Mouse (Mus musculus): ENCODE data around the gene Olfr828. TPM values are rescaled to one million over a fixed set of nuclear protein-coding genes. Genes with fewer than 3 reads are reported as not detected.

Olfr828 gene
- polyA plus RNA-seq (2011; ENCODE audit: insufficient read depth, insufficient read length, low replicate concordance, missing spikeins) = not detected in 2 replicates

- H3K27ac ChIP-seq (ENCODE audit: control insufficient read depth, insufficient read depth, low read depth, low read length, poor library complexity) = no peak within 1 kb of the TSS
- TF ChIP-seq CTCF (IDR thresholded peaks at IDR 0.05; ENCODE audit: control insufficient read depth, insufficient read depth, low read length) (no peak), POLR2A (IDR thresholded peaks at IDR 0.05; ENCODE audit: borderline replicate concordance, control insufficient read depth, low read depth, low read length) (no peak)
- H3K4me3 ChIP-seq (replicated peaks; ENCODE audit: control insufficient read depth, low read depth, low read length) = no peak within 1 kb of the TSS
- H3K4me1 ChIP-seq (ENCODE audit: control insufficient read depth, insufficient read depth, low read length) = no peaks in the 10 kb centered on the region
Observed at GRCm38 (mm10) chr9:18819426-18819825, at the start of gene Olfr828. TSS of gene Olfr828 (minus strand) at chr9:18819526.

DNA sequence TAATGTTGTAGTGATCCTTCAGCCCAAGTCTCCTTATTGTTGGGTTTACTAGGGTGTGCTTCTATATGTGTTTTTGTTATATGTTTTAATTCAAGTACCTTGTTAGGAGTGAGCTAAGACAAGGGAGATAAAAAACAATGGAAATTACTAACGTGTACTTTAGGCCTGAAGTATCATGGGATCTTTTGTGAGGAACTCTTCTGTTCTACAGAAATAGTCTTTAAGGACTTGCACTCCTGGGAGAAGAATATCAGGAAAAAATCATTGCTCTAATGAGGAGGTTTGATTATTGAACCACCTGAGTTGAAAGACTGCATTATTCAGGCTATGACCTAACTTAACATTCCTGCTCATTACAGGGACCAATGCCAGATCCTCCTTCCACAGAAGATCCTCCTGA, 35.3 kb upstream of the Olfr828 start, which contains the start of gene Olfr829:
Olfr829 (plus strand) TSS at position 301 of the 400 bp plus-strand sequence.
- Histone ChIP-seq H3K4me1 (ENCODE audit: control insufficient read depth, insufficient read depth, low read length) (no peaks in the 10 kb centered on the region), H3K4me3 (replicated peaks; ENCODE audit: control insufficient read depth, low read depth, low read length) (no peak within 1 kb of the TSS), H3K27ac (ENCODE audit: control insufficient read depth, insufficient read depth, low read depth, low read length, poor library complexity) (no peak within 1 kb of the TSS)
- 44% methylated on average over 1 of the region's 1 CpGs for WGBS
- TF ChIP-seq CTCF (IDR thresholded peaks at IDR 0.05; ENCODE audit: control insufficient read depth, insufficient read depth, low read length) (no peak), POLR2A (IDR thresholded peaks at IDR 0.05; ENCODE audit: borderline replicate concordance, control insufficient read depth, low read depth, low read length) (no peak)

GRCm38 (mm10) chr9:18785316-18785715, 34.0 kb downstream of the Olfr828 start:
- Histone ChIP-seq H3K27ac (ENCODE audit: control insufficient read depth, insufficient read depth, low read depth, low read length, poor library complexity) (no peak overlapping the region), H3K4me1 (ENCODE audit: control insufficient read depth, insufficient read depth, low read length) (no peaks in the 10 kb centered on the region), H3K4me3 (replicated peaks; ENCODE audit: control insufficient read depth, low read depth, low read length) (no peak overlapping the region)
- WGBS = 65% methylated on average over 7 of the region's 7 CpGs
- TF ChIP-seq POLR2A (IDR thresholded peaks at IDR 0.05; ENCODE audit: borderline replicate concordance, control insufficient read depth, low read depth, low read length) = no peak
- no peak for TF ChIP-seq CTCF (IDR thresholded peaks at IDR 0.05; ENCODE audit: control insufficient read depth, insufficient read depth, low read length)

DNA sequence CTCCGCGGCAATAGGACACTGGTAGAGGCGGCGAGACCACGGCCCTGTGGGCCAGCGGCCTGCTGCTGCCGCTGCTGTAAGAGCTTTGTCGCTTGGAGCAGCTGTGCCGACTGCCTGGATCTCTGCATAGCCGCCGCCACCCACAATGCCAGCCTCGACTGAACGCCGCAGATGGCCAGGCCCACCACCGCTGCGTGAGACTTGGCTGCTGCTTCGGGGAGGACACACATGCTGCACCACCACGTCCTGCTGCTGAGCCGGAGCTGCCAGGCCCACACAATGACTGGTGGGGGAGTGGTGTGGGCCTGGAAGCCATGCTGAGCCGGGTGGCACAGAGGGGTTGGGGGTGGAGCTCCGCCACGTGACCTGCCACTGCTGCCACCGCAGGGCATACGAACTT, 39.9 kb downstream of the Olfr828 start:
- Histone ChIP-seq H3K4me1 (ENCODE audit: control insufficient read depth, insufficient read depth, low read length) (no peaks in the 10 kb centered on the region), H3K27ac (ENCODE audit: control insufficient read depth, insufficient read depth, low read depth, low read length, poor library complexity) (no peak overlapping the region), H3K4me3 (replicated peaks; ENCODE audit: control insufficient read depth, low read depth, low read length) (no peak overlapping the region)
- 71% methylated on average over 24 of the region's 24 CpGs for WGBS
- TF ChIP-seq CTCF (IDR thresholded peaks at IDR 0.05; ENCODE audit: control insufficient read depth, insufficient read depth, low read length) (no peak), POLR2A (IDR thresholded peaks at IDR 0.05; ENCODE audit: borderline replicate concordance, control insufficient read depth, low read depth, low read length) (no peak)

- H3K4me3 ChIP-seq (replicated peaks; ENCODE audit: control insufficient read depth, low read depth, low read length) = no peak overlapping the region
- TF ChIP-seq CTCF (IDR thresholded peaks at IDR 0.05; ENCODE audit: control insufficient read depth, insufficient read depth, low read length) (no peak), POLR2A (IDR thresholded peaks at IDR 0.05; ENCODE audit: borderline replicate concordance, control insufficient read depth, low read depth, low read length) (no peak)
- H3K27ac ChIP-seq (ENCODE audit: control insufficient read depth, insufficient read depth, low read depth, low read length, poor library complexity) = no peak overlapping the region
- no peaks in the 10 kb centered on the region for H3K4me1 ChIP-seq (ENCODE audit: control insufficient read depth, insufficient read depth, low read length)
- 60% methylated on average over 1 of the region's 1 CpGs for WGBS
Observed at GRCm38 (mm10) chr9:18778981-18779380, 40.3 kb downstream of the Olfr828 start.

Other genes starting within 250 kb of the Olfr828 start
- not detected in 2 replicates for gene Muc16, start 145.0 kb downstream of the Olfr828 start, polyA plus RNA-seq (2011; ENCODE audit: insufficient read depth, insufficient read length, low replicate concordance, missing spikeins)
- 0.57 TPM in 1 of 2 replicates, not detected in the other for gene Olfr24, start 55.5 kb downstream of the Olfr828 start, polyA plus RNA-seq (2011; ENCODE audit: insufficient read depth, insufficient read length, low replicate concordance, missing spikeins)
- gene Olfr829, start 35.4 kb upstream of the Olfr828 start, polyA plus RNA-seq (2011; ENCODE audit: insufficient read depth, insufficient read length, low replicate concordance, missing spikeins) = not detected in 2 replicates
- gene Olfr830, start 55.2 kb upstream of the Olfr828 start, polyA plus RNA-seq (2011; ENCODE audit: insufficient read depth, insufficient read length, low replicate concordance, missing spikeins) = not detected in 2 replicates
- gene Olfr832, start 117.6 kb upstream of the Olfr828 start, polyA plus RNA-seq (2011; ENCODE audit: insufficient read depth, insufficient read length, low replicate concordance, missing spikeins) = not detected in 2 replicates
- gene Olfr834, start 168.5 kb upstream of the Olfr828 start, polyA plus RNA-seq (2011; ENCODE audit: insufficient read depth, insufficient read length, low replicate concordance, missing spikeins) = not detected in 2 replicates
- not detected in 2 replicates for gene Olfr835, start 213.2 kb upstream of the Olfr828 start, polyA plus RNA-seq (2011; ENCODE audit: insufficient read depth, insufficient read length, low replicate concordance, missing spikeins)